Mouse (Mus musculus): ENCODE data around the gene Eed.

Eed gene

DNA sequence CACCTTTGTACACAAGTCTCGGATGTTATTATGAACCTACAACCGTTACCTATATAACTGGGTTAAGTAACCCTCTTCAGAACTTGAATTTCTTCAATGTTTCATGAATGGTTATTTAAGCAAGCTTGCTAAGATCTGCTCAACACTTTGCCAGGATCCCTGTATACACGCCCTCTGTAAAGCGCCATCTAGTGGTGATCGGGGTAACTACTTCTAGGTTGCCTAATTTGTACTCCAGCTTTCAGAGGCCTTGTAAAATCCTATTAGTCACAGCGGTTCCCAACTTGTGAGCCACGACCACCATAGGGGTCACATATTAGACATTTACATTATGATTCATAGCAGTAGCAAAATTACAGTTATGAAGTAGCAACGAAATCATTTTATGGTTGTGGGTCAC, 72.8 kb downstream of the Eed start:
- peak; percentile 72 for DNase-seq

Data from liver (tissue).